Mouse (Mus musculus): ENCODE measurements around the gene Exd2. TPM values are rescaled to one million over a fixed set of nuclear protein-coding genes. Genes with fewer than 3 reads are reported as not detected.
"Not testable (repeated sequence)": the region's sequence is repeated elsewhere in the genome, so short reads cannot be mapped to it uniquely, and the experiment has no call there.

Gene Exd2
- polyA plus RNA-seq, 1 experiment from 2014 or later = 30.3 TPM

- Histone ChIP-seq H3K9ac (no peak overlapping the region), H3K27ac (no peak overlapping the region), H3K9me3 (replicated peaks) (no peaks in the 10 kb centered on the region), H3K4me1 (no peaks in the 10 kb centered on the region), H3K4me2 (no peak overlapping the region), H3K4me3 (replicated peaks) (no peak overlapping the region), H3K36me3 (no peaks in the 10 kb centered on the region), H3K27me3 (0 out of 2 replicates have a peak, but pooled peaks cover 4% of the 10 kb centered on the region)
- 75% methylated on average over 1 of the region's 1 CpGs for WGBS
- ATAC-seq (replicated peaks; ENCODE audit: low FRiP score) = no peak
These were observed 9.4 kb upstream of the Exd2 start for GRCm38 (mm10) chr12:80453506-80453905.

DNA sequence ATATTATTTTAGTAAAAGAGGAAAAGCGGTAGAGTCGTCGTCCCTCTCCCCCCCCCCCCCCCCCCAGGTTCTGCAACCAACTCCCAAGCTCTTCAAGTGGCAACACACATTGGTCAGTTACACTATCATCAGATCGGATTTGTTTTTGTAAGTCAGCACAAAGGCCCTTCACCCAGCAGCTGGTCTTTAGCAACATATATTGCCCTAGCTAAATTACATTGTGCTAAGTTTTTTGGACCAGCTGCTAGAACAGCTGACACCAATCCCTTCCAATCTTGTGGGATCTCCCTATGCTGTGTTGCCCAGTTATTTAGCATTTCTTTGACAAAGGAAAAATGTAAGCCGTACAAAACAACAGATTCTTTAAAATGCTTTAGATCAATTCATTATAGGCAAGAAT, 4.9 kb upstream of the Exd2 start:
- no peaks in the 10 kb centered on the region for H3K9me3 ChIP-seq (replicated peaks)
- no peak overlapping the region for H3K4me3 ChIP-seq (replicated peaks)
- H3K27ac ChIP-seq = no peak overlapping the region
- H3K9ac ChIP-seq = no peak overlapping the region
- ATAC-seq (replicated peaks; ENCODE audit: low FRiP score) = no peak
- no peak overlapping the region for H3K4me2 ChIP-seq
- H3K27me3 ChIP-seq = no peaks in the 10 kb centered on the region
- WGBS = 68% methylated on average over 5 of the region's 5 CpGs
- H3K36me3 ChIP-seq = no peaks in the 10 kb centered on the region
- no peaks in the 10 kb centered on the region for H3K4me1 ChIP-seq

GRCm38 (mm10) chr12:80462292-80462896, 501 bp upstream of the Exd2 start:
- H3K36me3 ChIP-seq; H3K27me3 ChIP-seq; H3K4me1 ChIP-seq; H3K9me3 ChIP-seq (replicated peaks); ATAC-seq (replicated peaks; ENCODE audit: low FRiP score): not testable (repeated sequence)
- H3K9ac ChIP-seq = peak overlapping the region; percentile 78; the same call in 1 of the 2 replicates
- peak overlapping the region; percentile 85 for H3K4me2 ChIP-seq
- H3K27ac ChIP-seq = peak overlapping the region; percentile 94
- 8% methylated on average over 10 of the region's 10 CpGs for WGBS
- peak overlapping the region; percentile 97 for H3K4me3 ChIP-seq (replicated peaks)

DNA sequence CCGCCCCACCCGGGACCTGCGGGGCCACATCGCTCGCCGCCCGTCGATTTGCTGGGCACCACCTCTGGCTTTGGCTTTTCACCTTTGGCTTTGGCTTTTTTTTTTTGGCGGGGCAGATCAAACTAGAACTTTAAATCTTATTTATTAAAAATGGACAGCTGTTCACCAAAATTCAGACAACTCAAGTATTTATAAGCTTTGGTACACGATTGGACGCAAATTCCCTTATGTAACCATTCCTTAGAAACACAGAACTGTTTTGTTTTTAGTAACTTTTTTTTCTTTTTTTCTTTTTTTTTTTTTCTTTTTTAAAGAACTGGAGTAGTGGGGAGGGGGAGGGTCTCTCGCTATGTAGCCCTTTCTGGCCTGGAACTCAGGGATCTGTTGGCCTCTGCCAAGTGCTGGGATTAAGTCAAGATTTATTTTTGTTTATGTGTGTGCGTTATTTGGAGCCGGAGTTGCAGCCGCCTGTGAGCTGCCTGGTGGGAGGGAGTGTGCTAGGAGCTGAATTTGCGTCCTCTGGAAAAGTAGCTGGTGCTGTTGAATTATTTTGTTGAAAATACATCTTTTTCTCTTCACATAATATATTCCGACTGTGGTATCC, 873 bp downstream of the Exd2 start:
- H3K4me3 ChIP-seq (replicated peaks) = peak overlapping the region; percentile 97
- H3K27ac ChIP-seq = peak overlapping the region; percentile 94
- H3K9me3 ChIP-seq (replicated peaks) = no peaks in the 10 kb centered on the region
- H3K4me2 ChIP-seq = peak overlapping the region; percentile 85
- 6% methylated on average over 17 of the region's 17 CpGs for WGBS
- no peaks in the 10 kb centered on the region for H3K27me3 ChIP-seq
- H3K9ac ChIP-seq = peak overlapping the region; percentile 78
- H3K36me3 ChIP-seq = no peaks in the 10 kb centered on the region
- H3K4me1 ChIP-seq = peaks cover 8% of the 10 kb centered on the region
- ATAC-seq (replicated peaks; ENCODE audit: low FRiP score) = no peak

DNA sequence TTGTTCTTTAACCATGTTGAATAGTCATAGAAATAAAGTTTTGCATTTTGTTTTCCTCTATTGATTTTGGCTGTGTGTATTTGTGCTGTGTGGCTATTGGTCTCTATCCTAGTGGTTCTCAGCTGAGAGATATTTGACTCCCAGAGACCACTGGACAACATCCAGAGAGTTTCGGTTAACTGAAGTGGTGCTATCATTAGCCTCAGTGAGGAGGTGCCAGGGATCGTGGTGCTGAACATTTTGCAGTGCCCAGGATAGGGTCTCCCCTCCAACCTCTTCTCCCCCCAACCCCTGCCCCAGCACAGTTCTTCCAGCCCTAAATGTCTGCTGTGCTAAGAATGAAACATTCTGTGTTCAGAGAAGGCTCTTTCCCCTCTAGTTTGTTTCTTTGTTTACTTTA, 7.3 kb downstream of the Exd2 start:
- Histone ChIP-seq H3K27ac (no peak overlapping the region), H3K9ac (no peak overlapping the region), H3K4me3 (replicated peaks) (no peak overlapping the region), H3K4me1 (no peaks in the 10 kb centered on the region), H3K4me2 (no peak overlapping the region), H3K36me3 (no peaks in the 10 kb centered on the region), H3K9me3 (replicated peaks) (no peaks in the 10 kb centered on the region), H3K27me3 (no peaks in the 10 kb centered on the region)
- ATAC-seq (replicated peaks; ENCODE audit: low FRiP score) = no peak
- WGBS = 83% methylated on average over 2 of the region's 2 CpGs

DNA sequence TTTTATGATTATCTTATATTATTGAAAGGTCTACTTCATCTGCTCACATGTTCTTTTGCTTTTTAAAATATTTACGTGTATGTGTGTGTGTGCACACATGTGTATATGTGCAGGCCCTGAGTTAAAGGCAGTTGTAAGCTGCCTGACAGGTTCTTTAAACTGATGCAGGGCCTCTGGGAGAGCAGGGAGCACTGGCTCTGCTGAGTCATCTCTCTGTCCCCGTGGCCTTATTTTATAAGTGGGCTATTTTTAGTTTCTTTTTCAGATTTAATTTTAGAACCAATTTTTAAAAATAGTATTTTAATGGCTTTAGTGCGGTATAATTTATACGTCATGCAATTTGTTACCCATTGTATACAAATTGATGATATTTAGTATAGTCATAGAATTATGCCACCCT, 9.0 kb downstream of the Exd2 start:
- 78% methylated on average over 4 of the region's 4 CpGs for WGBS
- no peaks in the 10 kb centered on the region for H3K27me3 ChIP-seq
- H3K27ac ChIP-seq = no peak overlapping the region
- no peaks in the 10 kb centered on the region for H3K4me1 ChIP-seq
- H3K36me3 ChIP-seq = peaks cover 3% of the 10 kb centered on the region; the same call in 1 of the 2 replicates
- no peaks in the 10 kb centered on the region for H3K9me3 ChIP-seq (replicated peaks)
- H3K4me2 ChIP-seq = no peak overlapping the region
- H3K4me3 ChIP-seq (replicated peaks) = no peak overlapping the region
- ATAC-seq (replicated peaks; ENCODE audit: low FRiP score) = no peak
- H3K9ac ChIP-seq = no peak overlapping the region

DNA sequence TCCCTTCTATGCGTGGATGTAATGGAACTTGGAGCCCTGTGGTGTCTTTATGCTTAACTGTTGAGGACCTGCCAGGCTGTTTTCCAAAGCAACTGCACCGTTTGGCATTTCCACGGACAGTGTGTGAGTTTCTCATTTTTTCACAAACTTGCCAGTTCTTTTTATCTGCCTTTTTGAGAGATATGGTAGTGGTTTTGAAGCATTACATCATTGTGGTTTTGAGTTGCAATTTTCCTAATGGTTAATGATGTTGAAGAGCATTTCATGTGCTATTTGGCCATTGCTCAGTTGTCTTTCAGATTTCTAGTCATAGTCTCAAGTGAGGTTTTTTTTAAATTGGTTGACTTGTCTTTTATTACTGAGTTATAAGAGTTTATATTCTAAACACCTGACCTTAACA, 10.8 kb downstream of the Exd2 start:
- Histone ChIP-seq H3K9ac (no peak overlapping the region), H3K4me2 (no peak overlapping the region), H3K27ac (no peak overlapping the region), H3K4me3 (replicated peaks) (no peak overlapping the region), H3K9me3 (replicated peaks) (no peaks in the 10 kb centered on the region), H3K36me3 (peaks cover 5% of the 10 kb centered on the region), H3K27me3 (no peaks in the 10 kb centered on the region), H3K4me1 (no peaks in the 10 kb centered on the region)
- WGBS = 87% methylated on average over 3 of the region's 3 CpGs
- no peak for ATAC-seq (replicated peaks; ENCODE audit: low FRiP score)

- H3K9me3 ChIP-seq (replicated peaks) = no peaks in the 10 kb centered on the region
- no peak overlapping the region for H3K27ac ChIP-seq
- H3K27me3 ChIP-seq = no peaks in the 10 kb centered on the region
- no peak overlapping the region for H3K9ac ChIP-seq
- no peak overlapping the region for H3K4me3 ChIP-seq (replicated peaks)
- peaks cover 31% of the 10 kb centered on the region for H3K36me3 ChIP-seq
- H3K4me1 ChIP-seq = no peaks in the 10 kb centered on the region
- no peak overlapping the region for H3K4me2 ChIP-seq
- WGBS = 85% methylated on average over 3 of the region's 3 CpGs
- no peak for ATAC-seq (replicated peaks; ENCODE audit: low FRiP score)
These were observed 17.1 kb downstream of the Exd2 start for GRCm38 (mm10) chr12:80479986-80480385.

- no peaks in the 10 kb centered on the region for H3K27me3 ChIP-seq
- no peak overlapping the region for H3K27ac ChIP-seq
- H3K4me1 ChIP-seq = 0 out of 2 replicates have a peak, but pooled peaks cover 3% of the 10 kb centered on the region
- no peak for ATAC-seq (replicated peaks; ENCODE audit: low FRiP score)
- no peak overlapping the region for H3K4me3 ChIP-seq (replicated peaks)
- WGBS = 71% methylated on average over 3 of the region's 3 CpGs
- H3K4me2 ChIP-seq = no peak overlapping the region
- H3K9me3 ChIP-seq (replicated peaks) = no peaks in the 10 kb centered on the region
- H3K9ac ChIP-seq = no peak overlapping the region
- H3K36me3 ChIP-seq = peaks cover 35% of the 10 kb centered on the region
These were observed 20.5 kb downstream of the Exd2 start for GRCm38 (mm10) chr12:80483397-80483796.

- Histone ChIP-seq H3K4me1 (no peaks in the 10 kb centered on the region), H3K27ac (no peak overlapping the region), H3K9me3 (replicated peaks) (no peaks in the 10 kb centered on the region), H3K4me3 (replicated peaks) (no peak overlapping the region), H3K36me3 (peaks cover 49% of the 10 kb centered on the region), H3K27me3 (no peaks in the 10 kb centered on the region), H3K4me2 (no peak overlapping the region), H3K9ac (no peak overlapping the region)
- WGBS = 96% methylated on average over 5 of the region's 5 CpGs
- ATAC-seq (replicated peaks; ENCODE audit: low FRiP score) = no peak
These were observed 30.4 kb downstream of the Exd2 start for GRCm38 (mm10) chr12:80493311-80493710.

DNA sequence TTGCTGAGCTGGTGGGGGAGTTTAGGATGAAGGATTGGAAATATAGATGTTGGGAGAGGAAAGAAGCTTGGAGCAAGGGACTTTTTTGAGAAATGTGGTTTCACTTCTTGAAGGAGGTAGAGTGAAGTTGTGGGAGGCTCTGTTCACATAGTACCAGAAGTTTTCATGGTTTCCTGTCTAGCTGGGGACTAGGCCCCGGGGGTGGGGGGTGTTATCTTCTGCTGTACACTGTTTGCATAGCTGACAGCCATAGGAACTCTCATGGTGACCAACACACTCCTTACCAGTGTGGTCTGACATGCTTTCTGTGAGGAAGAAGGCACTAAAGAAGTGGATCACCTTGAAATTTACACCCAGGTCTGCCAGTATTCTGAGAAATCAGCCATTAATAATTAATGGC, 32.8 kb downstream of the Exd2 start:
- Histone ChIP-seq H3K4me1 (no peaks in the 10 kb centered on the region), H3K36me3 (peaks cover 32% of the 10 kb centered on the region), H3K9me3 (replicated peaks) (no peaks in the 10 kb centered on the region), H3K4me3 (replicated peaks) (no peak overlapping the region), H3K27ac (no peak overlapping the region), H3K27me3 (no peaks in the 10 kb centered on the region), H3K9ac (no peak overlapping the region), H3K4me2 (no peak overlapping the region)
- ATAC-seq (replicated peaks; ENCODE audit: low FRiP score) = no peak
- WGBS = 76% methylated on average over 1 of the region's 1 CpGs

GRCm38 (mm10) chr12:80498356-80498755, 35.5 kb downstream of the Exd2 start:
- ATAC-seq (replicated peaks; ENCODE audit: low FRiP score) = no peak
- no peaks in the 10 kb centered on the region for H3K9me3 ChIP-seq (replicated peaks)
- 68% methylated on average over 4 of the region's 4 CpGs for WGBS
- no peaks in the 10 kb centered on the region for H3K4me1 ChIP-seq
- no peaks in the 10 kb centered on the region for H3K27me3 ChIP-seq
- no peak overlapping the region for H3K27ac ChIP-seq
- peaks cover 9% of the 10 kb centered on the region for H3K36me3 ChIP-seq
- no peak overlapping the region for H3K4me2 ChIP-seq
- no peak overlapping the region for H3K4me3 ChIP-seq (replicated peaks)
- no peak overlapping the region for H3K9ac ChIP-seq

GRCm38 (mm10) chr12:80500506-80500905, 37.6 kb downstream of the Exd2 start:
- H3K4me3 ChIP-seq (replicated peaks) = no peak overlapping the region
- H3K4me1 ChIP-seq = no peaks in the 10 kb centered on the region
- no peaks in the 10 kb centered on the region for H3K9me3 ChIP-seq (replicated peaks)
- WGBS = 50% methylated on average over 1 of the region's 1 CpGs
- 0 out of 2 replicates have a peak, but pooled peaks cover 2% of the 10 kb centered on the region for H3K36me3 ChIP-seq
- H3K9ac ChIP-seq = no peak overlapping the region
- H3K4me2 ChIP-seq = no peak overlapping the region
- no peak overlapping the region for H3K27ac ChIP-seq
- no peak for ATAC-seq (replicated peaks; ENCODE audit: low FRiP score)
- H3K27me3 ChIP-seq = no peaks in the 10 kb centered on the region

All from kidney, embryonic 15.5 days (tissue).